Mouse (Mus musculus): ENCODE measurements at regions not wholly inside any gene's neighbourhood (a gene's known extent, or its start where the extent isn't known, plus 50 kb on each side); places are given as distances from the start of the nearest gene placed in this dataset.
A peak's percentile ranks its signal among the peaks of the same experiment; 100 is the strongest.

DNA sequence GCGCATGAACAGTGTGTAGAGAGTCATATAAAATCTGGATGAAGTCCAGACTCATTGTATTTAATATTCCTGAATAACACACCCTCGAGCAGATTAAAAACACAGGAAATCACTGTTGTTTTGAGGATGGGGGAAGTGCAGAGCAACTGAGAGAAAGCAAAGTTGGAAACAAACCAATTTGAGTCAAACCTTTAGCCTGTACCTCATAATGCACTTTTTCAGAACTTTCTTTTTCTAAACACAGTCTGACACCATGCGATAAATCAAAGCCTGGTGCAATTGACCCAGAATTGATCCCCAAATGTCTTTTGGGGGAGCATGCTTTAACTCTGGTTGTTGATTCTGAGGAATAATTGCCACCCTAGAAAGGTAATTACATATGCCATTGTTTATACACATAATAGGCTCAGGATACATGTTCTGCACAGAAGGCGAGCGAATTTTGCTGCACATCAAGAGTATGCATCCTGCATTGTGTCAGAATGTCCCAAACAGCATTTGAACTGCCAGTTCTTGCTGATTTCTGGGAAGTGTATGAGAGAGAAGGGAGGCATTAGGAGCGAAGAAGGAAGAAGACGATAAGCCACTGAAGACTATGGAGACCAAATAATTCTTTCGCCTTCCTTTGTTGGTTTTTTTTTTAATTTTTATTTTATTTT is 245.3 kb upstream of the Nr2f1 start:
- no peak overlapping the region for H3K9ac ChIP-seq (ENCODE audit: low read depth, poor library complexity, severe bottlenecking)
- no peak overlapping the region for H3K27ac ChIP-seq (ENCODE audit: insufficient read depth, low read length)
- no peak overlapping the region for H3K4me3 ChIP-seq (ENCODE audit: low read depth, low read length)
- no peaks in the 10 kb centered on the region for H3K36me3 ChIP-seq (ENCODE audit: control insufficient read depth, insufficient read depth, low read length, poor library complexity, severe bottlenecking)
- no peaks in the 10 kb centered on the region for H3K4me1 ChIP-seq (ENCODE audit: control insufficient read depth, insufficient read depth, low read length)
- no peak for TF ChIP-seq CTCF (IDR thresholded peaks at IDR 0.05; ENCODE audit: low read depth, low read length)
- TF ChIP-seq EP300 (IDR thresholded peaks at IDR 0.05; ENCODE audit: insufficient read depth, low read depth, low read length), result no peak
- no peak for TF ChIP-seq POLR2A (IDR thresholded peaks at IDR 0.05; ENCODE audit: insufficient read depth, low read length)
- no peaks in the 10 kb centered on the region for H3K9me3 ChIP-seq (replicated peaks; ENCODE audit: control insufficient read depth, insufficient read depth, low read length, poor library complexity, severe bottlenecking)
- H3K27me3 ChIP-seq (ENCODE audit: control insufficient read depth, insufficient read depth, low read length, poor library complexity, severe bottlenecking), result no peaks in the 10 kb centered on the region

DNA sequence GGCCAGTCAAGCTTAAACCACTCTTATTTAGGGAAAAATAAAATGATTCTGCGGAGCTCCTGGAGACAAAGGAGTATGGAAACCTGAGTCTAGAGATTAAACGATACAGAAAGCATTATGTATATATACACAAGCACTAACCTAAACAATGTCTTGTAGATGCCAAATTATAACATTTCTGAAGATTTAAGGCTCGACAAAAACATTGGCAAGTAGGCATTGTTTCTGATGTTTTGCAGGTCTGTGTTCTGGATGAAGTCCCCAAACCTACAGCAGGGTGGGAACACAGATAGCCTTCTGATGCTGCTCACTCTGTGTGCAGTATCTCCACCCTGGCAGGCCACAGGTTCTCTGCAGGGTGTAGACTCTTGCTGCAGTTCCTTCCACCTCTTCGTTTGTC is 228.9 kb upstream of the Nr2f1 start:
- no peak overlapping the region for H3K4me3 ChIP-seq (ENCODE audit: low read depth, low read length)
- no peaks in the 10 kb centered on the region for H3K36me3 ChIP-seq (ENCODE audit: control insufficient read depth, insufficient read depth, low read length, poor library complexity, severe bottlenecking)
- H3K4me1 ChIP-seq (ENCODE audit: control insufficient read depth, insufficient read depth, low read length), result peaks cover 2% of the 10 kb centered on the region
- no peak overlapping the region for H3K9ac ChIP-seq (ENCODE audit: low read depth, poor library complexity, severe bottlenecking)
- TF ChIP-seq EP300 (IDR thresholded peaks at IDR 0.05; ENCODE audit: insufficient read depth, low read depth, low read length) (no peak), CTCF (IDR thresholded peaks at IDR 0.05; ENCODE audit: low read depth, low read length) (no peak), POLR2A (IDR thresholded peaks at IDR 0.05; ENCODE audit: insufficient read depth, low read length) (no peak)
- H3K9me3 ChIP-seq (replicated peaks; ENCODE audit: control insufficient read depth, insufficient read depth, low read length, poor library complexity, severe bottlenecking), result no peaks in the 10 kb centered on the region
- no peak overlapping the region for H3K27ac ChIP-seq (ENCODE audit: insufficient read depth, low read length)
- no peaks in the 10 kb centered on the region; the same call in 1 of the 2 replicates for H3K27me3 ChIP-seq (ENCODE audit: control insufficient read depth, insufficient read depth, low read length, poor library complexity, severe bottlenecking)

DNA sequence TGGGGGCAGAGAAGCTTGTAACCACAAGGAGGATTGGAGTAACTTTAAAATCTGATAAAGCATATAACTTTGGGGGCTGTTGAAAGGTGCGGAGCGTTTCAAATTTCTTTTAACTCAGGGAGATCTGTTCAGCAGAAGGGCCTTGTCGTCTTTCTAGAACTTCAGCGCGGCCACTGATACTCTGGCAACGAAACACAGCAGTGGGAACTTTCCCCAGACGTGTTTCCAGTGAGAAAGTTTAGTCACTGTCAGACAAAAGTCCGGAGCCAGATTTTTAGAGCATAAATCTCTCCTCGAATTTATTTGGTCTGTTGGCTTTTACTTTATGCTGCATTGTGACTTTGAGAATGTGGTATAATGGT is 228.5 kb upstream of the Nr2f1 start:
- TF ChIP-seq POLR2A (IDR thresholded peaks at IDR 0.05; ENCODE audit: insufficient read depth, low read length) (no peak), EP300 (IDR thresholded peaks at IDR 0.05; ENCODE audit: insufficient read depth, low read depth, low read length) (no peak), CTCF (IDR thresholded peaks at IDR 0.05; ENCODE audit: low read depth, low read length) (no peak)
- H3K4me3 ChIP-seq (ENCODE audit: low read depth, low read length), result no peak overlapping the region

DNA sequence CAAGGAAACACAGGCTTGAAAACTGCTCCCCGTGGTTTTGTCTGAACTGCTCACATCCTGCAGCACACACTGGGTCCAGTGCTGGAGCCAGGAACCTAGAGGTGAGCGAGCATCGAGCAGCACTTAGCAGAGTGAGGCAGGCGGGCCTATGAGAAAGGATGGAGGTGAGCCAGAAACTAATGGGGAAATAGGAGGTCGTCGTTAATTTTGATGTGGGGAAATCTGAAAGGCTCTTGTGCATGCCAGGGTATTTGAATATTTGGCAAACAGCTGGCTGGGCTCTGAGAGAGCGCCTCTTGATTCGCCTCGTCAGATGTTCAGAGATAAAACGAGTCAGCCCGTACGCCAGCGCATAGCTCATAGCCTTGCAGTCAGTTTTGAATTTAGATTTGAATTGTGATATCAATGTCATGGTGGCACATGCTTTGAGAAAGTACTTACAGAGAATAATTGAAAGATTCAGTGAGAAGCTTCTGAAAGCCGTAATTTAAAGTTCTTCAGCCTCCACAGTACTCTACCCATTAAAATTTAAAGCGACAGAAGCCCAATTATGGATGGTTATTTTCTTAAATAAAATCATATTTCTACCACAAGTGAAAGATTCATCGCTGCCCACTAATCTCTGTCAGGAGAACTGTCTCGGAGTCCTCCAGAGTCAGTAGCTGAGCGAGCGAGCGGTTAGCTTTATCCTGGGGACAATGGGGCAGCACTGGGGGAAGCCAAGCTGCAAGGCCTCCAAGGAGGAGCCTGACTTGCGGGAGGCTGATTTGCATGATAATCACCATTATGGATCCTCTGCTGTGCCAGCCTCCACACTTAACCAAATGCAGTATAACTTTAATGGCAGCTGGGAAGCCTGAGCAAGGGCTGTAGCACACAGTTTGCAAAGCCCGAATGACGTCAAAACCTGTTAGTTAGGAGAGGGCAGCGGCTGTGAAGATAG is 227.9 kb upstream of the Nr2f1 start:
- Histone ChIP-seq H3K27ac (ENCODE audit: insufficient read depth, low read length) (no peak overlapping the region), H3K9me3 (replicated peaks; ENCODE audit: control insufficient read depth, insufficient read depth, low read length, poor library complexity, severe bottlenecking) (no peaks in the 10 kb centered on the region), H3K4me1 (ENCODE audit: control insufficient read depth, insufficient read depth, low read length) (peaks cover 2% of the 10 kb centered on the region), H3K9ac (ENCODE audit: low read depth, poor library complexity, severe bottlenecking) (no peak overlapping the region), H3K36me3 (ENCODE audit: control insufficient read depth, insufficient read depth, low read length, poor library complexity, severe bottlenecking) (no peaks in the 10 kb centered on the region), H3K4me3 (ENCODE audit: low read depth, low read length) (no peak overlapping the region), H3K27me3 (ENCODE audit: control insufficient read depth, insufficient read depth, low read length, poor library complexity, severe bottlenecking) (no peaks in the 10 kb centered on the region; the same call in 1 of the 2 replicates)
- TF ChIP-seq EP300 (IDR thresholded peaks at IDR 0.05; ENCODE audit: insufficient read depth, low read depth, low read length), result peak; percentile 60; the same call in 1 of the 2 replicates
- no peak for TF ChIP-seq CTCF (IDR thresholded peaks at IDR 0.05; ENCODE audit: low read depth, low read length)

More for the DNA sequence above, 228.5 kb upstream of the Nr2f1 start:
- Histone ChIP-seq H3K4me1 (ENCODE audit: control insufficient read depth, insufficient read depth, low read length) (peaks cover 2% of the 10 kb centered on the region), H3K9ac (ENCODE audit: low read depth, poor library complexity, severe bottlenecking) (no peak overlapping the region), H3K27ac (ENCODE audit: insufficient read depth, low read length) (no peak overlapping the region), H3K36me3 (ENCODE audit: control insufficient read depth, insufficient read depth, low read length, poor library complexity, severe bottlenecking) (no peaks in the 10 kb centered on the region), H3K9me3 (replicated peaks; ENCODE audit: control insufficient read depth, insufficient read depth, low read length, poor library complexity, severe bottlenecking) (no peaks in the 10 kb centered on the region), H3K27me3 (ENCODE audit: control insufficient read depth, insufficient read depth, low read length, poor library complexity, severe bottlenecking) (no peaks in the 10 kb centered on the region; the same call in 1 of the 2 replicates)

DNA sequence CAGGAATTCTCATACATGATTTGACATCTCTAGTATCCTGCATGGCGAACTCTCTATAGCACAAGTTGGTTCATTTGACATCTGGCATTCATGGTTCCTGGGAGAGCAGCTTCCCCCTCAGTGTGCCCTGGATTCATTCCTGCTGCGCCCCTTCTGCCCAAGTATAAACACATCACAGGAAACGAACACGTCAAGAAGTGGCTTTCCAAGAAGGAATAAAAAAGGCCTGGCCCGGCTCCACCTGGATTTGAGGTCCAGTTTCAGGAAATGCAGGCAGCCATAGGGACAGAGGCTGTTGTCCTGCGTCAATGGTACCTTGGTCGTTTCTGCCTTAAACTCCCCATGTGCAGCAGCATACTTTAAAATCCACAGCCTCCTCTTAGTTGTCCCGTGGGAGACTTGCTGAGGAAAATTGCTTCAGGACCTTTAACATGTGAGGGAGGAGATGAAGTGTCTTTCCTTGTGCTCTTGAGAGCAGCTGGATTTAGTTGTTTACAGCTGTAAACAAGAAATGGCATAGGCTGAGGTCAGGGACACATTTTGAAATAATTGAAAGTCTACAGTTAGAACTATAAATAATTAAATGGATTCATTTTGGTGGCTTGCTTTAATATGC is 226.9 kb upstream of the Nr2f1 start:
- TF ChIP-seq CTCF (IDR thresholded peaks at IDR 0.05; ENCODE audit: low read depth, low read length) (no peak), POLR2A (IDR thresholded peaks at IDR 0.05; ENCODE audit: insufficient read depth, low read length) (no peak), EP300 (IDR thresholded peaks at IDR 0.05; ENCODE audit: insufficient read depth, low read depth, low read length) (no peak)
- H3K4me1 ChIP-seq (ENCODE audit: control insufficient read depth, insufficient read depth, low read length), result peaks cover 2% of the 10 kb centered on the region
- H3K9ac ChIP-seq (ENCODE audit: low read depth, poor library complexity, severe bottlenecking), result no peak overlapping the region
- no peaks in the 10 kb centered on the region for H3K36me3 ChIP-seq (ENCODE audit: control insufficient read depth, insufficient read depth, low read length, poor library complexity, severe bottlenecking)
- H3K4me3 ChIP-seq (ENCODE audit: low read depth, low read length), result no peak overlapping the region
- no peaks in the 10 kb centered on the region; the same call in 1 of the 2 replicates for H3K27me3 ChIP-seq (ENCODE audit: control insufficient read depth, insufficient read depth, low read length, poor library complexity, severe bottlenecking)
- H3K9me3 ChIP-seq (replicated peaks; ENCODE audit: control insufficient read depth, insufficient read depth, low read length, poor library complexity, severe bottlenecking), result no peaks in the 10 kb centered on the region
- H3K27ac ChIP-seq (ENCODE audit: insufficient read depth, low read length), result no peak overlapping the region

Data from ES-Bruce4 (cell line).